Mouse (Mus musculus) lung, postnatal 0 days (tissue): ENCODE data around the gene Sobp. TPM values are rescaled to one million over a fixed set of nuclear protein-coding genes. Genes with fewer than 3 reads are reported as not detected.

Source experiments
- ATAC-seq: fragments of 200-750 bp; cut with Nextera tagmentation; 2 replicates; pipeline ENCODE4 v1.8.0; 2017; ENCODE audit warnings: moderate library complexity
- DNase-seq: peaks from one replicate; pipeline ENCODE4 v3.0.0-alpha.2; 2016; ENCODE audit warnings: low spot score
- H3K27ac ChIP-seq: fragments of 300-500 bp; sonication (generic); 2 replicates; pipeline ENCODE4 v1.5.1; 2014; ENCODE audit warnings: antibody characterized with exemption, mild to moderate bottlenecking, low read length, mixed read lengths
- H3K27me3 ChIP-seq: fragments of 300-500 bp; sonication (generic); replicated peaks from 2 replicates; pipeline ENCODE4 v1.6.1; 2014; ENCODE audit warnings: low read length, mixed read lengths; ENCODE audit not compliant: insufficient read depth
- H3K36me3 ChIP-seq: fragments of 300-500 bp; sonication (generic); 2 replicates; pipeline ENCODE4 v1.6.1; 2014; ENCODE audit warnings: low read length, mixed read lengths; ENCODE audit not compliant: insufficient read depth
- H3K4me1 ChIP-seq: fragments of 300-500 bp; sonication (generic); 2 replicates; pipeline ENCODE4 v1.6.1; 2014; ENCODE audit warnings: antibody characterized with exemption, low read depth, low read length, mixed read lengths; ENCODE audit not compliant: insufficient read depth
- H3K4me2 ChIP-seq: fragments of 300-500 bp; sonication (generic); replicated peaks from 2 replicates; pipeline ENCODE4 v1.6.1; 2014; ENCODE audit warnings: low read depth, mild to moderate bottlenecking, low read length, moderate library complexity, mixed read lengths
- H3K4me3 ChIP-seq: fragments of 300-500 bp; sonication (generic); 2 replicates; pipeline ENCODE4 v1.5.1; 2014; ENCODE audit warnings: low read depth, low read length
- H3K9ac ChIP-seq: fragments of 300-500 bp; sonication (generic); replicated peaks from 2 replicates; pipeline ENCODE4 v1.6.1; 2014; ENCODE audit warnings: low read depth, mild to moderate bottlenecking
- H3K9me3 ChIP-seq: fragments of 300-500 bp; sonication (generic); 2 replicates; pipeline ENCODE4 v1.6.1; 2016; ENCODE audit warnings: low read length, mixed read lengths
- CTCF ChIP-seq: IDR thresholded peaks from 2 replicates; pipeline ENCODE4 v1.5.1; 2016; ENCODE audit warnings: antibody characterized with exemption, mild to moderate bottlenecking
- EP300 ChIP-seq: IDR thresholded peaks from 2 replicates; pipeline ENCODE4 v1.6.1; 2016; ENCODE audit warnings: antibody characterized with exemption, mild to moderate bottlenecking, control low read depth
- WGBS: fragments of 180-500 bp; shearing (Covaris S2); extraction: QIAGEN DNeasy Blood & Tissue Kit; methylation state at CpG from one replicate; pipeline ENCODE4 v1.1.7; 2014; 5-methylcytosine and 5-hydroxymethylcytosine counted together
- polyA plus RNA-seq: library from polyadenylated mRNA; unstranded; fragments of >200 nt; fragmentation: Nextera tagmentation; extraction: Ambion mirVana; gene quantifications from 2 replicates; pipeline ENCODE4 v1.2.1, GENCODE M21; 2015

Gene Sobp
- polyA plus RNA-seq, 1 experiment from 2014 or later = 0.27 TPM

DNA sequence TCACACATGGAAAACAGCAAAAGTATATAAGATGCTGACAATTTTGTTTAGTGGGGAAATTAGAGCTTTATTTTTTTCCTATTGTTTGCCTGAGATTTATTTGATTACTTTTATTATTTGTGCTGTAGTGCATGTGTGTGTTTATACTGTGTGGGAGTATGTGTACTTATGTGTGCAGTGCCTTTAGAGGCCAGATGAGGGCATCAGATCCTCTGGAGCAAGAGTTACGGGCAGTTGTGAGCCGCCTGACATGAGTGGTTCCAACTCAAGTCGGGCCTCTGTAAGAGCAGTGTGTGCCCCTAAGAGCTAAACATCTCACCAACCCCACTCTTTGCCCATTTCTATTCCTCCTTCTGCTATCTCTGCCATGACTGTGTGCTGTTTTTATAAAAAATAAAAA lies 7.5 kb downstream of the Sobp start:
- Histone ChIP-seq H3K9ac (no peak overlapping the region), H3K4me3 (no peak overlapping the region), H3K9me3 (no peaks in the 10 kb centered on the region), H3K4me1 (no peaks in the 10 kb centered on the region), H3K27ac (no peak overlapping the region), H3K4me2 (no peak overlapping the region), H3K27me3 (peaks cover 9% of the 10 kb centered on the region), H3K36me3 (no peaks in the 10 kb centered on the region)
- 89% methylated on average over 3 of the region's 3 CpGs for WGBS
- no peak for DNase-seq
- TF ChIP-seq EP300 (no peak), CTCF (no peak)
- no peak for ATAC-seq

DNA sequence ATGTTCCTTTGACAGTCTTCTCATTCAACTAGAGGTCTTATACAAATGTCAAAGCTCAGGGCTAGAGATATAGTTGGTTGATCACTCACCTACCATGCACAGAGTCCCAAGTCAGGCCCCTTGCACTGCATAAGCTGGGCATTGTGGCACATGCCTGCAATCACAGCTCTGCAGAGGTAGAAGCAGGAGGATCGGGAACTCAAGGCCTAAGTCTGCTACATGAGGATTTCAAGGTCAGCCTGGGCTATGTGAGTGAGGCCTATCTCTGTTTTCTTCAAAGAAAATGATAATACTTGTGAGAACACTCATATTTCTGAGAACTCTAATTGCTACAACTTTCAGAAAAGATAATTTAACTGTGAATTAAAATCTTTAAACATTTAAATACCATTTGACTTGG lies 8.2 kb downstream of the Sobp start:
- Histone ChIP-seq H3K9ac (no peak overlapping the region), H3K9me3 (no peaks in the 10 kb centered on the region), H3K27me3 (peaks cover 4% of the 10 kb centered on the region), H3K27ac (no peak overlapping the region), H3K4me3 (no peak overlapping the region), H3K4me1 (no peaks in the 10 kb centered on the region), H3K4me2 (no peak overlapping the region), H3K36me3 (no peaks in the 10 kb centered on the region)
- DNase-seq = no peak
- no peak for ATAC-seq
- WGBS = 85% methylated on average over 1 of the region's 1 CpGs
- TF ChIP-seq EP300 (no peak), CTCF (no peak)

GRCm38 (mm10) chr10:43164406-43164805 lies 9.9 kb downstream of the Sobp start:
- TF ChIP-seq CTCF = no peak
- TF ChIP-seq EP300 = no peak
- H3K27ac ChIP-seq = no peak overlapping the region
- DNase-seq = no peak
- no peaks in the 10 kb centered on the region for H3K27me3 ChIP-seq
- H3K4me2 ChIP-seq = no peak overlapping the region
- H3K9ac ChIP-seq = no peak overlapping the region
- H3K9me3 ChIP-seq = no peaks in the 10 kb centered on the region
- H3K4me1 ChIP-seq = no peaks in the 10 kb centered on the region
- 97% methylated on average over 2 of the region's 2 CpGs for WGBS
- H3K4me3 ChIP-seq = no peak overlapping the region
- ATAC-seq = no peak
- H3K36me3 ChIP-seq = no peaks in the 10 kb centered on the region

DNA sequence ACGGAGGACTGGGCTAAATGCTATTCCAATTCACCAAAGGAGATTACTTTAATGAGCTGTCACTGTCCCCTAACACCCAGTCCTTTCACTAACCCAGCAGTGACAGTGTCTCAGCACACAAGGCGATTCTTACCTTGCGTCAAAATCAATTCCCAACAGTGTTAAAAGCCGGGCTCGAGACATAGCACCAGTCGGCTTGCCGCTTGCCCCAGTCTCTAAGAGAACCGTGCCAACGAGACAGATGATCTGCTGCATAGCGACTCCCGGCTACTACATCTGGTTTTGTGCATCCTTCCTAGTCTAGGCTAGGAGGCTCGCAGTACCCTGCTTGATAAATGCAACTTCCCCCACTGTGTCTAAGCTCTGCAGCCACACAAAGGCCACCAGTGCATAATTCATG lies 12.0 kb downstream of the Sobp start:
- TF ChIP-seq EP300 (no peak), CTCF (no peak)
- Histone ChIP-seq H3K36me3 (no peaks in the 10 kb centered on the region), H3K4me1 (no peaks in the 10 kb centered on the region), H3K4me3 (no peak overlapping the region), H3K9ac (no peak overlapping the region), H3K9me3 (no peaks in the 10 kb centered on the region), H3K4me2 (no peak overlapping the region), H3K27me3 (no peaks in the 10 kb centered on the region), H3K27ac (no peak overlapping the region)
- DNase-seq (no peak), ATAC-seq (no peak)
- 71% methylated on average over 12 of the region's 12 CpGs for WGBS

GRCm38 (mm10) chr10:43159333-43159732 lies 15.0 kb downstream of the Sobp start:
- no peak for ATAC-seq
- 85% methylated on average over 5 of the region's 5 CpGs for WGBS
- no peak for DNase-seq
- TF ChIP-seq EP300 = no peak
- TF ChIP-seq CTCF = no peak
- H3K36me3 ChIP-seq = no peaks in the 10 kb centered on the region
- H3K27ac ChIP-seq = no peak overlapping the region
- no peaks in the 10 kb centered on the region for H3K27me3 ChIP-seq
- no peak overlapping the region for H3K4me2 ChIP-seq
- H3K9me3 ChIP-seq = no peaks in the 10 kb centered on the region
- no peak overlapping the region for H3K4me3 ChIP-seq
- no peak overlapping the region for H3K9ac ChIP-seq
- no peaks in the 10 kb centered on the region for H3K4me1 ChIP-seq

DNA sequence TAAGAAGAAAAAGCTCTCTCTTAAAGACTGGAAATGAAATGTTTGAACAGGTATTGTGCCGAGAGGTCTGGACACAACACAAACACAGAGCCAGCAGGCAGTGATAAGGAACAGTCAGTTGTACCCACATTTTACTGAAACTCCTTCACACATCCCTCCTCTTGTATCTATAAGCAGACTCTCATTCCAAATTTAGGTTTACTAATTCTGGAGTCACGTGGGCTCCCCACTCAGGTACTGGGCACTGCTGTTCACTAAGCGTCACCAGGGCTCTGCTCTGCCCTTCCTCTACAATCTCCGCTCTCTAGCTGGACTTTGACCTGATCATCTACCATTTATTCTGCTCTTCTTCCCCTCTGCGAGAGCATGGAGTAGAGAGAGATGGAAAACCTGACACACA lies 15.4 kb downstream of the Sobp start:
- Histone ChIP-seq H3K4me1 (no peaks in the 10 kb centered on the region), H3K9me3 (no peaks in the 10 kb centered on the region), H3K36me3 (no peaks in the 10 kb centered on the region), H3K27ac (no peak overlapping the region), H3K4me2 (no peak overlapping the region), H3K4me3 (no peak overlapping the region), H3K9ac (no peak overlapping the region), H3K27me3 (no peaks in the 10 kb centered on the region)
- no peak for DNase-seq
- no peak for ATAC-seq
- TF ChIP-seq EP300 = no peak
- TF ChIP-seq CTCF = no peak
- WGBS = 64% methylated on average over 5 of the region's 5 CpGs

DNA sequence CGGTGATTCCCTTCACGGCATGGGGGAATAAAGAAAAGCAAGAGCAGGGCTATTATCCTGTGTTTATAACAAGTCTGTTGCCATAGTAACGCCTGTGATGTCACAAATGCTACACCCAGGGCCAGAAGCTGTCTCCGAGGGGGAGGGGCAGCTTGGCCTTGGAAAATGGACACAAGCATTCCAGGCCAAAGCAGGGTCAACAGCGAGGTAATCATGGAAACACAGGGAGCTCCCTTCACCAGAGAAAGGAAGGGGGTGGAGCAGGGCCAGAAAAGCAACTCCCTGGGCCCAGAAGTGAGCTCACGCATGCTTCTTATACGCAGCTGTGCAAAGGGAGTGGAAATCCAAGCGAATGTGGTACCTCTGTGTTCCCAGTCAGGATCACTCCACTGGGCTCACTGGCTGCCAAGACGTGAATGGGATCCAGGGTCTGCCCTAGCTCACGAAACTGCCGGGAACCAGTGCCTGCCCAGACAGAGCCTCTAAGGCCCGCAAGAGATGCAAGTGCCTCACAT lies 19.2 kb downstream of the Sobp start:
- Histone ChIP-seq H3K9ac (no peak overlapping the region), H3K27ac (no peak overlapping the region), H3K4me2 (no peak overlapping the region; the same call in 1 of the 2 replicates), H3K27me3 (no peaks in the 10 kb centered on the region), H3K9me3 (no peaks in the 10 kb centered on the region), H3K4me3 (no peak overlapping the region), H3K36me3 (no peaks in the 10 kb centered on the region), H3K4me1 (no peaks in the 10 kb centered on the region)
- DNase-seq (peak; percentile 80), ATAC-seq (peak; percentile 85)
- WGBS = 15% methylated on average over 12 of the region's 12 CpGs
- TF ChIP-seq EP300 = no peak
- no peak for TF ChIP-seq CTCF
